Mouse (Mus musculus) lung, postnatal 0 days (tissue): ENCODE data around the gene Chit1. TPM values are rescaled to one million over a fixed set of nuclear protein-coding genes. Genes with fewer than 3 reads are reported as not detected.

Source experiments
- ATAC-seq: fragments of 200-750 bp; cut with Nextera tagmentation; 2 replicates; pipeline ENCODE4 v1.8.0; 2017; ENCODE audit warnings: moderate library complexity
- DNase-seq: peaks from one replicate; pipeline ENCODE4 v3.0.0-alpha.2; 2016; ENCODE audit warnings: low spot score
- H3K27ac ChIP-seq: fragments of 300-500 bp; sonication (generic); 2 replicates; pipeline ENCODE4 v1.5.1; 2014; ENCODE audit warnings: antibody characterized with exemption, mild to moderate bottlenecking, low read length, mixed read lengths
- H3K27me3 ChIP-seq: fragments of 300-500 bp; sonication (generic); replicated peaks from 2 replicates; pipeline ENCODE4 v1.6.1; 2014; ENCODE audit warnings: low read length, mixed read lengths; ENCODE audit not compliant: insufficient read depth
- H3K36me3 ChIP-seq: fragments of 300-500 bp; sonication (generic); 2 replicates; pipeline ENCODE4 v1.6.1; 2014; ENCODE audit warnings: low read length, mixed read lengths; ENCODE audit not compliant: insufficient read depth
- H3K4me1 ChIP-seq: fragments of 300-500 bp; sonication (generic); 2 replicates; pipeline ENCODE4 v1.6.1; 2014; ENCODE audit warnings: antibody characterized with exemption, low read depth, low read length, mixed read lengths; ENCODE audit not compliant: insufficient read depth
- H3K4me2 ChIP-seq: fragments of 300-500 bp; sonication (generic); replicated peaks from 2 replicates; pipeline ENCODE4 v1.6.1; 2014; ENCODE audit warnings: low read depth, mild to moderate bottlenecking, low read length, moderate library complexity, mixed read lengths
- H3K4me3 ChIP-seq: fragments of 300-500 bp; sonication (generic); 2 replicates; pipeline ENCODE4 v1.5.1; 2014; ENCODE audit warnings: low read depth, low read length
- H3K9ac ChIP-seq: fragments of 300-500 bp; sonication (generic); replicated peaks from 2 replicates; pipeline ENCODE4 v1.6.1; 2014; ENCODE audit warnings: low read depth, mild to moderate bottlenecking
- H3K9me3 ChIP-seq: fragments of 300-500 bp; sonication (generic); 2 replicates; pipeline ENCODE4 v1.6.1; 2016; ENCODE audit warnings: low read length, mixed read lengths
- CTCF ChIP-seq: IDR thresholded peaks from 2 replicates; pipeline ENCODE4 v1.5.1; 2016; ENCODE audit warnings: antibody characterized with exemption, mild to moderate bottlenecking
- EP300 ChIP-seq: IDR thresholded peaks from 2 replicates; pipeline ENCODE4 v1.6.1; 2016; ENCODE audit warnings: antibody characterized with exemption, mild to moderate bottlenecking, control low read depth
- whole genome bisulfite sequencing: fragments of 180-500 bp; shearing (Covaris S2); extraction: QIAGEN DNeasy Blood & Tissue Kit; methylation state at CpG from one replicate; pipeline ENCODE4 v1.1.7; 2014; 5-methylcytosine and 5-hydroxymethylcytosine counted together
- polyA plus RNA-seq: library from polyadenylated mRNA; unstranded; fragments of >200 nt; fragmentation: Nextera tagmentation; extraction: Ambion mirVana; gene quantifications from 2 replicates; pipeline ENCODE4 v1.2.1, GENCODE M21; 2015

Chit1 gene
- polyA plus RNA-seq, 1 experiment from 2014 or later, result 0.29 TPM

DNA sequence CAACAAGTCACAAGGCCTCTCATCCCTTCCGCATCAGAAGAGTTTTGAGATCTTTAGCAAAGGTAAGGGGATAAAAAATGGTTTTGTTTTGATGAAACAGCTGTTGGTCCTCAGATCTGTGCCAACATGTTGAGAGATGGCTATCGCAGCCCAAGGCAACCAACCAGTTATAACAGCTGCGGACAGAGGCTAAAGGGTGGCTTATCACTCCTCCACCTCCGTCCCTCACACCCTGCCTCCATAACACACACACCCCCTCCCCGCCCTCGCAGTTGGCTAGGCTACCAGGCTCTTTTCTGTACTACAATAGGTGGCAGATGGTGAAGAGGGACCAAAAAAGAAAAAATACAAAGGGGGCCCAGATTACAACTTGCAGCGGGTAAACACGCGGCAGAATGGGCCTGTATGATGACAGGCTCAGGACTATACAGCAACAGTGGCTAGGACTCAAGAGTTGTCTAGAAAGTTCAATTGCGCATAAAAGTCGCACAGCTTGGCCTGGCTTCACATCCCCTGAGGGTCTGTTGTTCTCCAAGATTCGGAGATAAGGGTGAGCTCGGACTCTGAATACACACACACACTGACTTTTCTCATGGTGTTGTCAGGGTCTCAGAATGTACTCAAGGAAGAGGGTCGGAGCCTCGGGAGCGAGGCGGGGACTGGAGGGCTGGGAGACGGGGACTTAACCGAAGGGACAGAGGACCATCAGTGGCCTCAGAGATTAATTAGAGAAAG, 32.8 kb upstream of the Chit1 start:
- H3K27me3 ChIP-seq, result no peaks in the 10 kb centered on the region
- peaks cover 30% of the 10 kb centered on the region for H3K36me3 ChIP-seq
- DNase-seq, result peak; percentile 75
- H3K27ac ChIP-seq, result peak overlapping the region; percentile 97
- WGBS, result 2% methylated on average over 19 of the region's 19 CpGs
- H3K4me2 ChIP-seq, result peak overlapping the region; percentile 85
- peak overlapping the region; percentile 99 for H3K4me3 ChIP-seq
- H3K9ac ChIP-seq, result peak overlapping the region; percentile 99
- peaks cover 24% of the 10 kb centered on the region for H3K4me1 ChIP-seq
- TF ChIP-seq CTCF, result no peak
- 0 out of 2 replicates have a peak, but pooled peaks have one; percentile 39 for TF ChIP-seq EP300
- no peaks in the 10 kb centered on the region for H3K9me3 ChIP-seq
- ATAC-seq, result no peak

DNA sequence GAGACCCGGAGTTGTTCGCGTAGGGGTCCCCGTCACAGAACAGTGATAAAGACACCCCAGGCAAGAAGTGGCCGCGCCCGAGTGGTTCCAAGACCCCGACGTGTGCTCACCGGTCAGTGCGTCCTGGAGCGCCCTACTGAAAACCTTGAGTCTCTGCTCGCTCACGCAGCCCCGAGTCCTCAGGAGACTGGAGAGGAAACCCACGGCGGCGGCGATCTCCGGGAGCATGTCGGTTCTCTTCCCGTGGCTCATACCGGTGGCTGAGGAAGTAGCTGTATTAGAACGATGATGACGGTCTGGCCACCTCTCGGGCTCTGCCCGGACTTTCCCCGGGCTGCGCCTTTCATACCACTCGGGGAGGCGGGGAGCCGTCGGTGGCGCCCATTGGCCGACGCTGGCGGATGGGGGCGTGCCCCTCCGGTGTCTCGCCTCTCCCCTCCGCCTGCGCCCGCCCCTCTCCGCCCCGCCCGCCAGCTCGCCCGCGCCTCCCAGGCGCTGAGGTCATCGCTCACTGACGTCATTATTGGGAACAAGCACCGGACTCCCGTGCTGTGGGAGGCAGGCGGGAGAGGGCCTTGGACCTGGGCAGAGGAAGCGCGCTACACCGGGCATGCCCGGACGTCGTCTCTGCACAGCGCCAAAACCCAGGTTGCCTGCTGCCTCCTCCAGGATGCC, 32.1 kb upstream of the Chit1 start, which contains the start of gene Btg2:
Btg2 (minus strand) TSS at position 319 of the 675 bp plus-strand sequence.
- DNase-seq, result peak; percentile 99

GRCm38 (mm10) chr1:134079477-134080163, 31.4 kb upstream of the Chit1 start:
- peak overlapping the region; percentile 33 for H3K4me3 ChIP-seq
- ATAC-seq, result peak; percentile 37

More for the DNA sequence above, 32.1 kb upstream of the Chit1 start, which contains the start of gene Btg2:
- Histone ChIP-seq H3K27me3 (no peaks in the 10 kb centered on the region), H3K9ac (peak within 1 kb of the TSS; percentile 99), H3K4me2 (peak within 1 kb of the TSS; percentile 85), H3K4me1 (peaks cover 27% of the 10 kb centered on the region), H3K9me3 (no peaks in the 10 kb centered on the region), H3K36me3 (peaks cover 30% of the 10 kb centered on the region), H3K4me3 (peak within 1 kb of the TSS; percentile 99), H3K27ac (peak within 1 kb of the TSS; percentile 97)
- TF ChIP-seq CTCF (peak; percentile 27), EP300 (no peak)
- WGBS, result under 1% methylated on average over 55 of the region's 62 CpGs
- ATAC-seq, result peak; percentile 92

DNA sequence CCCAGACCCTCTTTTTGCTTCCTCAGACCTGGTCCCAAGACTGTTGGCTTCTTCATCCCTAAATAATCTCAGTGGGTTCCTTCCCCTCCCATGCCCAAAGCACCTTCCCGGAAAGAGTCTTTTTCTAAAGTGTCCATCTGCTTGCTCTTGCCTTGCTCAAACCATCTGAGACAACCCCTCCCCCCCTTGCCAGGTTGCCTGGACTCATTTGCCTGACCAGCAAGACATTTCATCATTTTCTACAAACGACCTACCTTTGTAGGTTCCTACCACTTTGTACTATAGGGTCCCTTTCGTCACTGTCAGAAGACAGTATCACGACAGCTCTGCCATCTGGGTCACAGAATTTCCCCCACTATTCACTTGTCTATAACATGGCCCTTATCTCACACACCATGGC, 30.6 kb upstream of the Chit1 start:
- ATAC-seq, result no peak
- Histone ChIP-seq H3K9me3 (no peaks in the 10 kb centered on the region), H3K27me3 (no peaks in the 10 kb centered on the region), H3K36me3 (peaks cover 21% of the 10 kb centered on the region), H3K4me2 (no peak overlapping the region), H3K4me1 (peaks cover 32% of the 10 kb centered on the region), H3K4me3 (no peak overlapping the region), H3K27ac (peak overlapping the region; percentile 95), H3K9ac (no peak overlapping the region)
- WGBS, result 78% methylated on average over 4 of the region's 4 CpGs
- no peak for TF ChIP-seq EP300
- TF ChIP-seq CTCF, result no peak
- DNase-seq, result no peak

More at GRCm38 (mm10) chr1:134079477-134080163, 31.4 kb upstream of the Chit1 start:
- Histone ChIP-seq H3K27ac (peak overlapping the region; percentile 95), H3K4me2 (peak overlapping the region; percentile 54), H3K4me1 (peaks cover 32% of the 10 kb centered on the region), H3K36me3 (peaks cover 29% of the 10 kb centered on the region), H3K9me3 (no peaks in the 10 kb centered on the region), H3K9ac (peak overlapping the region; percentile 50), H3K27me3 (no peaks in the 10 kb centered on the region)
- DNase-seq, result peak; percentile 94
- TF ChIP-seq EP300, result peak; percentile 95
- no peak for TF ChIP-seq CTCF
- 3% methylated on average over 9 of the region's 9 CpGs for WGBS

- TF ChIP-seq CTCF (no peak), EP300 (no peak)
- Histone ChIP-seq H3K9ac (no peak overlapping the region), H3K4me2 (no peak overlapping the region), H3K4me3 (no peak overlapping the region), H3K36me3 (peaks cover 15% of the 10 kb centered on the region), H3K9me3 (no peaks in the 10 kb centered on the region), H3K27me3 (no peaks in the 10 kb centered on the region), H3K27ac (no peak overlapping the region; the same call in 1 of the 2 replicates), H3K4me1 (peaks cover 31% of the 10 kb centered on the region)
- no peak for DNase-seq
- 73% methylated on average over 5 of the region's 5 CpGs for WGBS
- ATAC-seq, result no peak
These were observed 30.1 kb upstream of the Chit1 start for GRCm38 (mm10) chr1:134080881-134081450.
